Mouse (Mus musculus) CD4-positive, CD25-positive, alpha-beta regulatory T cell, adult 2 months (primary cell): ENCODE measurements around the gene Kcng3.

ENCODE experiments used
- DNase-seq: peaks from one replicate; pipeline ENCODE4 v3.0.0-alpha.2; 2012; ENCODE audit warnings: low read depth, low spot score

Gene Kcng3

DNA sequence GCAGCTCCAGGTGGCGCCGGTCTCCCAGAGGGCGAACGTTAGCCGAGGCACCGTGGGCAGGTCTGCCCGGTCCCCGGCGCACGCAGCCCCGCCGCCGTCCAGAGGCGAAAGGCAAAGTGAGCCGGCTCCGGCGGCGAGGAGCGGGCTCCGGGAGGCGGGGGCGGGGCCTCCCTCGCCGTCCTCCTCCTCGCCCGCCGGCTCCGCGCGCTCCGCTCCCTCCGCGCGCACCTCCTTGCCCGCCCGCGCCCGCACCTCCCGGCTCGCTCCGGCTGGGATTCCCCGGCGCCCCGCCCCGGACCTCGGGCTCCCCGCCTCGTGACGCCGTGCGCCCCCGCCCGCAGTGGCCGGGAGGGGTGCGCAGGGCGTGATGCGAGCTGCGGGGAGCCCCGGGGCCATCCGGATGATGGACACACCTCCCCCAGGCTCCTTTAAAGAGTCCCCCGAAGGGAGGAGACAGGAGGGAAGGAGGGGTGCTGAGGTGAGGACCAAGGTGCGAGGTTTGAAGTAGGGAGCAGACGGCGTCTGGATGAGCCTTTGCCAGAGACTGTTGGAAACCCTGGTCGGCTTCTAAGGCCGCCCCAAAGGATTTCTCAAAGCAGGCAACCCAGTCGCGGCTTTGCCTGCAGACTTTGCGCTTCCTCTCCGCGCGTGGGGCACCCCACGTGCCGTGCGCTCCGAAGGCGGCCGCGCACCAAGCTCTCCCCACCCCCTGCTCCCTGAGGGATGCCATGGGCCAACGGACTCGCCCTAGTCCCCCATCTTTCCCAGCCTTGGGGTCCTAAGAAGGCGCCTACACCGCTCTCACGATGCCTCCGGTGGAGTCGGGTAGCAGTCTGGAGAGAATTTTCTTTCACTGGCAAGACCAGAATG, at the start of gene Kcng3:
Gene Kcng3, minus strand, starts transcription at position 113 of the 870 bp plus-strand sequence.
- DNase-seq, result peak; percentile 70

GRCm38 (mm10) chr17:83677370-83677769, 45.7 kb upstream of the Kcng3 start:
- no peak for DNase-seq

DNA sequence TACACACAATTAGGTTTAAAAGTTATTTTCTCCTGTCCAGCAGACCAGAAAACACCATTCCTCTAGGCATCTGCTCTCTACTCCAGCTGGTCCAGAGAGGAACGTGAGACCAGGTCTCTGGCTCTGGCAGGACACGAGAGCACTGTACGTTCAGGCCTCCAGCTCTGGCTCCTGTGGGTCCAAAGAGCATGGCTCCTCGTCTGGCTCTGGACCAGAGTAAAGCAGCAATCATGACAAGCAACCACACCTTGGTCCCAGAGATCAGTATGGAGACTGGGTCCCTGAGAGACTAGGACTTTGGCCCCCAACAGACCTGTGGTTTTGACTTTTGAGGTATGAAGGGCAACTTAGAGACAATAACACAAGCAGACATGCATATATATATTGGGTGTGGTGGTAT, 41.0 kb upstream of the Kcng3 start:
- DNase-seq, result no peak

- no peak for DNase-seq
Measured at GRCm38 (mm10) chr17:83667934-83668690, 36.4 kb upstream of the Kcng3 start.

DNA sequence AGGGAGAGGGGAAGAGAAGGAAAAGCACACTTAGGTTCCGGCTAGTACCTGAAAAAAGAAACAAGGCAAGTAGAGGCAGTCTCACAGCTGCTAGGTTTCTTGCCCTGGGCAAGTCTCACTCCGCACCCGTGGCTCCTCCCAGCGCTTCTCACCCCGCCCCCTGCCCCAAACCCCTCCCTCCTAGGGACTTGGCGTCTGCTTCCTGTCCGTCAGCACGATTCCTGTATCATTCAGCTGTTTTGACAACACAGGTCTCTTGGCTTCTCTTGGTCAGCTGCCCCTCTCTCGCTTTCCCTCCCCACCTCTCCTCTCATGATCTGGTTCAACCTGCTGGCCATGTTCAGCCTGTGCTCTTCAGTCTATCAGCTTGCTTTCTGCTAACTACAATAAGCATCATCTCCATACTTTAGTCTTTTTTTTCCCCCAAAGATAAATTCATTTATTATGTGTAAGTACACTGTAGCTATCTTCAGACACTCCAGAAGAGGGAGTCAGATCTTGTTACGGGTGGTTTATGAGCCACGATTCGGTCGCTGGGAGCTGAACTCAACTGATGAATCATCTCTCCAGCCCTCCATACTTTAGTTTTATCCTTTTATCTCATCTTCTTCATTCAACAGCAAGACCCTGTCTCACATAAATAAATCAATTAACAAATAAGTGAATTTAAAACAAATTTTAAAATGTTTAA, 35.0 kb upstream of the Kcng3 start:
- DNase-seq, result peak; percentile 57

- no peak for DNase-seq
Measured at GRCm38 (mm10) chr17:83664761-83665160, 33.1 kb upstream of the Kcng3 start.

- DNase-seq, result no peak
Measured at GRCm38 (mm10) chr17:83658943-83659342, 27.2 kb upstream of the Kcng3 start.

GRCm38 (mm10) chr17:83657375-83657774, 25.7 kb upstream of the Kcng3 start:
- DNase-seq, result no peak

- DNase-seq, result no peak
Measured at GRCm38 (mm10) chr17:83655732-83656131, 24.0 kb upstream of the Kcng3 start.

DNA sequence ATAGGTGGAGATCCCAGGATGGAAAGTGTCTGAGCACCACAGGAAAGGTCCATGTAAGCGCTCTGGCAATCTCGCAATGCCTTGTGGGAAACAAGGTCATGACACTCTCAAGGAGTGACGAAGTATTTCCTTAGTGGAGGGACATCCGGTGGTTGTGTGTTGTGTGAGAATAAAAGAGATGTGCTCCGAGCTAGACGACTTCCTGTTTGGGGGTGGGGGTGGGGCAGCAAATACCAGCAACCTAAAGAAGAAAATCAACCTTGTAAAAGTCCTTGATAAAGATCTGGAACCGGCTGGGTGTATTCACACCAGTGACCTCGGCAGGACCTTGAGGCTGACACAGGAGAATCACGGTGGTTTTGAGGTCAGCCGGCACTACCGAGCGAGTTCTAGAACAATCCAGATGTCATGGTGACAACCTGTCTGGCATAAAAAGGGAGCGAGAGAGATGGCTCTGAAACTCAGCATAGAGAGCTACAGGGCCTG, 23.0 kb upstream of the Kcng3 start:
- peak; percentile 89 for DNase-seq

GRCm38 (mm10) chr17:83653635-83654034, 21.9 kb upstream of the Kcng3 start:
- DNase-seq, result peak; percentile 31

DNA sequence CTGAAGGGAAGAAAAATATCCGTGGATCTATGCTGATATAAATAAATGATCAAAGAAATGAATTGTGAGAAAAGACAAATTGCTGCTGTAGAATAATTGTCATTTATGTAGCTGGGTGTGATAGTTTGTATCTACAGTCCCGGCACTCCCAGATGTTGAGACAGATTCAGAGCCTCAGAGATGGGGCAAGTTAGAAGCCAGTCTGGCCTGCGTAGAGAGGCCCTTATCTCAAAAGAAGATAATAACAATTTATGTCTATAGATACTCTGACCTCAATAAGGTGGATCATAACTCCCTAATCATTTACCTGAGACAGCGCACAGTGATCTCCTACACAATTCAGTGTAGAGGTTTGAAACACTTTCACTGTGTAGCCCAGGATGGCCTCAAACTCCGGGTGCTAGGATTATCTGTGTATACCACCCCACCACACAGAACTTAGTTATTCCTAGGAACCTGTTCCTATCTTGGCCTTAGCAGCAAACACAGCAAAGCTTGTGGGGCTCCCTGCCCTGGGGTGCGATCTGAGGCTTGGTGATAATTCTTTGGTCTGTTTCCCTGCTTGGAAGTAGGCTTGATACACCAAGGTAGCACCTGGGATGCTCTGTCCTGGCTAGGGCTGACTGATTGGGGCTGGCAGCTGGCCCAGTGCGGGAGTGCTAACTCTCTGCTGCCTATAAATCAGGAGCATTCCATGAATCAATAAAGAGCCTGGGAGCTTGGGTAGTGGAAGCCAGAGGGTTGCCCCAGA, 19.4 kb upstream of the Kcng3 start:
- DNase-seq, result no peak

GRCm38 (mm10) chr17:83649986-83650385, 18.3 kb upstream of the Kcng3 start:
- DNase-seq, result peak; percentile 36

- no peak for DNase-seq
Measured at GRCm38 (mm10) chr17:83647413-83647812, 15.7 kb upstream of the Kcng3 start.

DNA sequence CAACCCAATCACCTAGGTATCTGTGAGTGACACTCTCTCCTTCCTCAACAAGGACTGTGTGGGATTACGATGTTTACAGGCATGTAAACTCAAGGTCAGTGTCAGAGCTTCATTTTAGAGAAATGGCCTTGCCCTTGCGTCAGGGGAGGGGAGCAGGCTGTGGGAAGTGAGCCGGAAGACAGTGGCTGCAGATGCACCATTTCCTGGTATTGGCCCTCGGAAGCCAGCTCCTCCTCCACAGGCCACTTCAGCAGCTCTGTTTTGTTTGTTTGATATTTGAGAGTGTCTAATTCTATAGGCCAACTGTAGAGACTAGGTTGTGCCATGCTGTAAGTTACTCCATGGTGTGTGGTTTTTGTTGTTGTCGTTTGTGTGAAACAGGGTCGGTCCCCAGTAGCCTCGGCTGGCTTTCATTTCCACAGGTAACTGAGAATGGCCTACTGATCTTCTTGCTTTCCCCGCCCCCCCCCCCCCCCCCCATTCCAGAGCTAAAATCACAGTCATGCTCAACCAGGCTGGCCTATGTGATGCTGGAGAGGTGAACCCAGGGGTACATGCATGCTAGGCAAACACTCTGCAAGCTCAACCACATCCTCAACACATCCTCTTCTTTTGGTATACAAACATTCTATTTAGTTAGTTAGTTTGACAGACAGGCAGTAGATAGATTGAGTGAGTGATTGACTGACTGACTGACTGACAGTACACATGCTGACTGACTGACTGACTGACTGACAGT, 14.9 kb upstream of the Kcng3 start:
- peak; percentile 68 for DNase-seq

- peak; percentile 81 for DNase-seq
Measured at GRCm38 (mm10) chr17:83645226-83645808, 13.6 kb upstream of the Kcng3 start.

DNA sequence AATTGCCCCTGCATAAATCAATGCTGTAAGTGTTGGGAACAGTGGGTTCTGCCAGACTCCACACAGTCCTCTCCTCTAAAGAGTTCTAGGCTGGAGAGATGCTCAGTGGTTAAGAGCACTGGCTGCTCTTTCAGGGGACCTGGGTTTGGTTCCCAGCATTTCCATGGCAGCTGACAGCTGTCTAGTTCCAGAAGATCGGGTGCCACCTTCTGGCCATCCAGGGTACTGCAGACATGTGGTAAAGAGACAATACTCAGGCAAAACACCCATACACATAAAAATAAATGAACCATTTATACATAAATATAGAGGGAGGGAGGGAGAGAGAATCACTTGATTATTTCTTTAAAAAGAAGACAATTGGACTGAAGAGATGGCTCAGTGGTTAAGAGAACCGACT, 5.7 kb upstream of the Kcng3 start:
- DNase-seq, result peak; percentile 78

- no peak for DNase-seq
Measured at GRCm38 (mm10) chr17:83636443-83636842, 4.7 kb upstream of the Kcng3 start.

- peak; percentile 82 for DNase-seq
Measured at GRCm38 (mm10) chr17:83632653-83633570, 1.2 kb upstream of the Kcng3 start.
